8 mouse cellular contexts compared by ENCODE assay signal in genomic region chr17:86964041-86964440, GRCm38 (mm10). TPM values are rescaled to one million over a fixed set of nuclear protein-coding genes. Genes with fewer than 3 reads are reported as not detected.
A peak's percentile ranks its signal among the peaks of the same experiment; 100 is the strongest.
DNase-seq lines count a peak whose midpoint lies in the region; ATAC-seq and TF ChIP-seq lines count a peak whose summit lies in the region.

No protein-coding gene starts in this region.

- H3K9me3 ChIP-seq in heart, embryonic 14.5 days (ENCODE audit: control insufficient read depth, low read length), result no peaks in the 10 kb centered on the region
- H3K9me3 ChIP-seq in limb, embryonic 13.5 days, result no peaks in the 10 kb centered on the region

- no peak for TF ChIP-seq POLR2A in olfactory bulb, adult 2 months (IDR thresholded peaks at IDR 0.05; ENCODE audit: insufficient read depth, low read depth, low read length)

- DNase-seq in gastrocnemius, adult 2 months, result peak; percentile 56
- no peak for DNase-seq in gastrocnemius, adult 8-10 months (ENCODE audit: low spot score in 2 of 2)
- DNase-seq in ZHBTc4 (ENCODE audit: low read depth, low spot score), result peak; percentile 16
- DNase-seq in spleen, postnatal 14 days (ENCODE audit: low spot score in 2 of 2), result no peak
- no peak for DNase-seq in thymus, adult 18-20 months

- no peak for TF ChIP-seq CTCF in gastrocnemius, adult 2 months (IDR thresholded peaks at IDR 0.05)
- no peak for TF ChIP-seq CTCF in olfactory bulb, adult 2 months (IDR thresholded peaks at IDR 0.05; ENCODE audit: insufficient read depth, low read depth, low read length)

- intact Hi-C loops in gastrocnemius, adult 2 months (cut with DNase I), result loop anchor here (5.0 kb wide), 1 partner anchor 78 kb away; no protein-coding TSS in a partner anchor

- H3K4me3 ChIP-seq in gastrocnemius, adult 2 months, result peak overlapping the region; percentile 95
- H3K4me3 ChIP-seq in heart, embryonic 14.5 days (ENCODE audit: control insufficient read depth in 1 of 2, insufficient read depth in 1 of 2, low read depth in 1 of 2, low read length in 2 of 2), result peak overlapping the region; percentile 78 to 99
- H3K4me3 ChIP-seq in limb, embryonic 13.5 days, result peak overlapping the region; percentile 79
- peak overlapping the region; percentile 80 for H3K4me3 ChIP-seq in olfactory bulb, adult 2 months (ENCODE audit: insufficient read depth, low read depth, low read length)

- H3K27ac ChIP-seq in gastrocnemius, adult 2 months, result peak overlapping the region; percentile 98
- peak overlapping the region; percentile 95 to 97 for H3K27ac ChIP-seq in heart, embryonic 14.5 days (replicated peaks in 1 of 2; ENCODE audit: control insufficient read depth in 1 of 2, insufficient read depth in 1 of 2, low read depth in 2 of 2, low read length in 2 of 2)
- H3K27ac ChIP-seq in limb, embryonic 13.5 days, result peak overlapping the region; percentile 95
- H3K27ac ChIP-seq in olfactory bulb, adult 2 months (ENCODE audit: insufficient read depth, low read depth, low read length), result peak overlapping the region; percentile 49; the same call in 1 of the 2 replicates

- H3K36me3 ChIP-seq in heart, embryonic 14.5 days (ENCODE audit: control insufficient read depth, insufficient read depth, low read length), result peaks cover 18% of the 10 kb centered on the region
- H3K36me3 ChIP-seq in limb, embryonic 13.5 days, result peaks cover 6% of the 10 kb centered on the region; the same call in 1 of the 2 replicates

- no peaks in the 10 kb centered on the region for H3K27me3 ChIP-seq in heart, embryonic 14.5 days (ENCODE audit: control insufficient read depth, insufficient read depth, low read length)
- H3K27me3 ChIP-seq in limb, embryonic 13.5 days, result no peaks in the 10 kb centered on the region

- H3K4me1 ChIP-seq in heart, embryonic 14.5 days (ENCODE audit: control insufficient read depth in 2 of 2, insufficient read depth in 2 of 2, low read length in 2 of 2), result peaks cover 55 to 62% of the 10 kb centered on the region in 2 experiments
- peaks cover 58% of the 10 kb centered on the region for H3K4me1 ChIP-seq in limb, embryonic 13.5 days
- peaks cover 46% of the 10 kb centered on the region for H3K4me1 ChIP-seq in olfactory bulb, adult 2 months (ENCODE audit: control insufficient read depth, insufficient read depth, low read length)

- WGBS in heart, embryonic 14.5 days, result 0% methylated on average over 6 of the region's 6 CpGs
- WGBS in limb, embryonic 13.5 days, result 0% methylated on average over 6 of the region's 6 CpGs
- under 1% methylated on average over 6 of the region's 6 CpGs for whole genome bisulfite sequencing in olfactory bulb, adult 2 months

- peak overlapping the region; percentile 88 for H3K9ac ChIP-seq in heart, embryonic 14.5 days (ENCODE audit: low read length)
- peak overlapping the region; percentile 92 for H3K9ac ChIP-seq in limb, embryonic 13.5 days

- H3K4me2 ChIP-seq in heart, embryonic 14.5 days (ENCODE audit: low read length), result peak overlapping the region; percentile 91
- peak overlapping the region; percentile 91 for H3K4me2 ChIP-seq in limb, embryonic 13.5 days (replicated peaks)

- no peak for ATAC-seq in heart, embryonic 14.5 days (ENCODE audit: insufficient number of reproducible peaks, insufficient read depth, low FRiP score, low read depth)
- ATAC-seq in limb, embryonic 13.5 days (ENCODE audit: low FRiP score, low read depth), result no peak

RNA-seq across cellular contexts. Expression of gene Rhoq, which starts 1.2 kb away (rescaled TPM):
- total RNA-seq in gastrocnemius, adult 2 months (2021), result 100 to 1,000 TPM; 168 to 172 TPM
- 100 to 1,000 TPM; 149 to 182 (median 166) TPM for total RNA-seq in gastrocnemius, adult 8-10 months (2022)
- polyA plus RNA-seq in heart, embryonic 14.5 days (2014; fragmentation: Nextera tagmentation; extraction: Ambion mirVana), result 28.0 and 33.5 TPM in 2 replicates
- 22.1 and 24.6 TPM in 2 replicates for polyA plus RNA-seq in limb, embryonic 13.5 days (2015; fragmentation: Nextera tagmentation; extraction: Ambion mirVana)
- polyA plus RNA-seq in olfactory bulb, adult 2 months (2012; ENCODE audit: insufficient read depth, insufficient read length, low replicate concordance, missing spikeins), result not detected in 2 replicates

RNA-seq across cellular contexts. Expression of gene Atp6v1e2, which starts 16.3 kb away (rescaled TPM):
- total RNA-seq in gastrocnemius, adult 2 months (2021), result not detected
- total RNA-seq in gastrocnemius, adult 8-10 months (2022), result not detected
- not detected in 2 replicates for polyA plus RNA-seq in heart, embryonic 14.5 days (2014; fragmentation: Nextera tagmentation; extraction: Ambion mirVana)
- polyA plus RNA-seq in limb, embryonic 13.5 days (2015; fragmentation: Nextera tagmentation; extraction: Ambion mirVana), result not detected in 2 replicates
- not detected in 2 replicates for polyA plus RNA-seq in olfactory bulb, adult 2 months (2012; ENCODE audit: insufficient read depth, insufficient read length, low replicate concordance, missing spikeins)

RNA-seq across cellular contexts. Expression of gene Tmem247, which starts 46.9 kb away (rescaled TPM):
- total RNA-seq in gastrocnemius, adult 2 months (2021), result not detected
- total RNA-seq in gastrocnemius, adult 8-10 months (2022), result not detected
- not detected in 2 replicates for polyA plus RNA-seq in heart, embryonic 14.5 days (2014; fragmentation: Nextera tagmentation; extraction: Ambion mirVana)
- not detected in 2 replicates for polyA plus RNA-seq in limb, embryonic 13.5 days (2015; fragmentation: Nextera tagmentation; extraction: Ambion mirVana)
- polyA plus RNA-seq in olfactory bulb, adult 2 months (2012; ENCODE audit: insufficient read depth, insufficient read length, low replicate concordance, missing spikeins), result not detected in 2 replicates

Comparison
In these comparisons a context has a peak if more than half of its experiments do, and no peak if none do; other contexts are left out.
1. DNase-seq: peak in gastrocnemius, adult 2 months (single experiment) and ZHBTc4 (single experiment); none in gastrocnemius, adult 8-10 months (0 of 2), spleen, postnatal 14 days (0 of 2) and thymus, adult 18-20 months (0 of 2).
2. RNA of gene Rhoq, which starts 1.2 kb away (polyA plus RNA-seq): 28.0 to 33.5 TPM in heart, embryonic 14.5 days and 22.1 to 24.6 TPM in limb, embryonic 13.5 days; not detected in olfactory bulb, adult 2 months; every median in the first group is over 10 times any median in the second.
3. Peak in every context shown above with its lines, with median percentiles within 50 percentile points of each other: H3K27ac ChIP-seq and H3K4me3 ChIP-seq.